Mouse (Mus musculus) layer of hippocampus, adult 9-10 months (tissue): ENCODE data around the gene Timeless.
"Not testable (repeated sequence)": the region's sequence is repeated elsewhere in the genome, so short reads cannot be mapped to it uniquely, and the experiment has no call there.

Source experiments
- DNase-seq: peaks from one replicate; pipeline ENCODE4 v3.0.0; 2022; ENCODE audit warnings: low spot score

Timeless gene

GRCm38 (mm10) chr10:128256328-128256727, 24.5 kb downstream of the Timeless start:
- DNase-seq, result no peak

DNA sequence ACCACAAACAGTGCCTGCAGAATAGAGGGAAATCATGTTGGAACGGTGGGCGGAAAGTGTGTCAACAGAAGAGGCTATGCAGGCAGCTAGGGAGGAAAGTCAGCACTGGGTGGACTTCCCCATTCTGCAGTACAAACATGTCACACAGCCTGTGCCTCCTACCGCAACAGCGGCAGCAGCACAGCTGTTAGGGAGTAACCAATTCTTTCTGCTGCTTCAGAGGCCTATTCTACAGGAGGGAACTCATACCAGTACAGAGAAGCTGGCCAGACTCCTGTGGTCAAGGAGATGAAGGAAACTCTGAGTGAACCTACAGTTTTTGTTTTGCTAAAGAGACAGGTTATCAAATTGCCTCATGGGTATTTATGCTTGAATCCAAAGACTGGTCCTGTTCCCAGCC, 27.1 kb downstream of the Timeless start:
- no peak for DNase-seq

- no peak for DNase-seq
Observed at GRCm38 (mm10) chr10:128259946-128260345, 28.1 kb downstream of the Timeless start.

DNA sequence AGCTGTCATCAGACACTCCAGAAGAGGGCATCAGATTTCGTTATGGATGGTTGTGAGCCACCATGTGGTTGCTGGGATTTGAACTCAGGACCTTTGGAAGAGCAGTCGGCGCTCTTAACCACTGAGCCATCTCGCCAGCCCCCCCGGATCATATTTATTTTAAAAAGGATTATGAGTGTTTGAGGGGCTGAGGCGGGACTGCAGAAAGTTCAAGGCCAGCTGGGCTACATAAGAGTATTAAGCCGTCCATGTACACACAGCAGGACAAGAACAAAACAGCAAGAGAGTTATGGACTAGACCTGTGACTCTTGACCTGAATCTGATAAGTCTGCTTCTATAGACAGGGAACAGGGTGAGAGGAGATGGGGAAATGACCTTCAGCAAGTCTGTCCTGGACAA, 28.5 kb downstream of the Timeless start:
- DNase-seq, result not testable (repeated sequence)

GRCm38 (mm10) chr10:128262300-128262699, 30.4 kb downstream of the Timeless start:
- DNase-seq, result no peak

- DNase-seq, result no peak
Observed at GRCm38 (mm10) chr10:128263393-128264310, 31.8 kb downstream of the Timeless start.

- no peak for DNase-seq
Observed at GRCm38 (mm10) chr10:128268371-128268770, 36.5 kb downstream of the Timeless start, which contains the start of gene Apof. Apof (plus strand) TSS chr10:128268671.

DNA sequence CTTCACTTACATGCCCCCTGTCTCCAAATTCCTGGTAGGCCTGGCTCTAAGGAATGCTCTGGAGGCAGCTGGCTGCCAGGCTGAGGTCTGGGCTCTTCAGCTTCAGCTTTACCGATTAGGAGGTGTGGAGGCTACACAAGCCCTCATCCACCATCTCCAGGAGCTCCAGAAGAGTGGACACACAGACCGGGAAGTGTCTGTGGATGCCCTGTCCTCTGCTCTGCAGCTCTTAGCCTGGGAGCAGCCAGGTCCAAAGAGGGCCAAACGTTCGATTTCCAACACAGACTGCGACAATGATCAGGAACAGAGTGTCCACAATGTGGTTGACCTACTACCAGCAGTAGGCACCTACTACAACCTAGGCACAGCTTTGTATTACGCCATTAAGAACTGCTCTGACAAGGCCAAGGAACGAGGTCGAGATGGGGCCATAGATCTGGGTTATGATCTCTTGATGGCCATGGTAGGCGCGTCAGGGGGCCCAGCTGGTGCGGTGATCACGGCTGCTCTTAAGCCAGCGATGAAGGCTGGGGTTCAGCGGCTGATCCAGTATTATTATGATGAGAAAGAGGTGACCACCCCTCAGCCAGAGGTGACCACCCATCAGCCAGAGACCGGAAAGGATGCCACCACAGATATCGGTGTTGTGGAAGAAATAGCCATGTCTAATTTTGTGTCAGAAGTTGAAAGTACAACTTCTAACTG, 37.5 kb downstream of the Timeless start:
- no peak for DNase-seq

- DNase-seq, result peak; percentile 91
Observed at GRCm38 (mm10) chr10:128270287-128270841, 38.5 kb downstream of the Timeless start, which contains the start of gene Stat2. Stat2 (plus strand) TSS chr10:128270559.

GRCm38 (mm10) chr10:128270866-128271265, 39.0 kb downstream of the Timeless start:
- no peak for DNase-seq

GRCm38 (mm10) chr10:128271883-128272282, 40.0 kb downstream of the Timeless start:
- DNase-seq, result no peak

DNA sequence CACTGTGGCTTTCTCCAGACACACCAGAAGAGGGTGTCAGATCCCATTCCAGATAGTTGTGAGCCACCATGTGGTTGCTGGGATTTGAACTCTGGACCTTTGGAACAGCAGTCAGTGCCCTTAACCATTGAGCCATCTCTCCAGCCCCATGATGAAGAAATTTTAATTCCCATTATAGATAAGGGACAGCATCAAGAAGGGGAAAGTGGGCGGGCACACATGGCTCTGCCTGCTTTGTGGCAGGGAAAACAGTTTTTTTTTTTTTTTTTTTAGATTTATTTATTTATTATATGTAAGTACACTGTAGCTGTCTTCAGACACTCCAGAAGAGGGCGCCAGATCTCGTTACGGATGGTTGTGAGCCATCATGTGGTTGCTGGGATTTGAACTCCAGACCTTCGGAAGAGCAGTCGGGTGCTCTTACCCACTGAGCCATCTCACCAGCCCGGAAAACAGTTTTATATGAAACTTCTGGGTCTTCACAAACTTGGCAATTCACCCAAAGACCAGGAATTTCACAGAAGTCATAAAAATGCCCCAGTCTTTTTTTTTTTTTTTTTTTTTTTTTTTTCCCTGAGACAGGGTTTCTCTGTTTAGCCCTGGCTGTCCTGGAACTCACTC, 41.1 kb downstream of the Timeless start:
- not testable (repeated sequence) for DNase-seq

- DNase-seq, result not testable (repeated sequence)
Observed at GRCm38 (mm10) chr10:128275374-128275773, 43.5 kb downstream of the Timeless start.

DNA sequence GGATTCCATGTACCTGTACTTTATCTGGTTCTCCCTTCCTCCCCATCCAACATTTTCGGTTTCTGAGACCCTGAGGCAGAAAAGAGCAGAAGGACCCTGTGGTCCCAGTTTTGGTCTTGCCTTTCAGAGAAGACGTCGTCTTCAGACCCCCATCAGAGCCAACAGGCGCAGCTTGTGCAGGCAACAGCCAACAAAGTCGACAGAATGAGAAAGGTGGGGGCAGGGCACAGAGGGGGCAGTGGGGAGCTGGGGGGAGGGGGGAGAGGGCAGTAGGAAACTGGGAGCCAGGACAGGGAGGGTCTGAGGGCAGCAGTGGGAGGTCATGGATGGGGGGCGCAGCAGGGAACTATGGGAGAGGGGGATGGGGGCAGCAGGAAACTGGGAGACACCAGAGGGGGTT, 46.3 kb downstream of the Timeless start:
- no peak for DNase-seq

DNA sequence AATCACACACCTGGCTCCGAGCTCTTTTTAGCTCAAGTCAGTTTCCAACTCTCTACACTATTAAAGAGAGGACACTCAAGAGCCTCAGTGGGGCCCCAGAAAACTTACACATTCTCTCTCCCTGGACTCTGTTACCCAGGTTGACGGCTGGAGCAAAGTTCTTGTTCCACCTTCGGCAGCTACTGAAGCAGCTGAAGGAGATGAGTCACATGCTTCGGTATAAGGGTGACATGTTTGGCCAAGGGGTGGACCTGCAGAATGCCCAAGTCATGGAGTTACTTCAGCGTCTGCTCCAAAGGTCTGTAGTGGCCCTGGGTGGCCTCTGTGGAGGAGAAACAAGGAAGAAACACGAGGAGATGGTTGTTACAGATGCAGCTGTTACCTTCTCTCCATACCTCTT, 49.1 kb downstream of the Timeless start:
- DNase-seq, result no peak

DNA sequence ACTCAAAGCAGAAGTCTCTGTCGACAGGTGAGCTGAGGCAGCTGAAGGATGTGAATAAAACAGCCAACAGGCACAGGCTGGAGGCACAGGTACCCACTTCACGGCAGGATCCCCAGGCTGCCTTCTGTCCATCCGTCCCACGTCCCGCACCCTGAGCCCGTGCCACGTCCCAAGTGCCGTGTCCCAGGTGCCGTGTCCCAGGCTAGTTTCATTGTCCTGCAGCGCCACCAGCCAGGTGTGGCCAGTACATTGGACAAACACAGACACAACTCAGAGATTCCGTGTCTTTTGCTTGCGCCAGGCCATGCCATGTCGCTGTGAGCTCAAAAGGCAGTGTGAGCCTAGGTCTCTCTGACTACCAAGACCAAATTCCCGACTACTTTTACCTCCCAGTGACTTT, 49.8 kb downstream of the Timeless start:
- no peak for DNase-seq

GRCm38 (mm10) chr10:128282886-128283450, 51.1 kb downstream of the Timeless start:
- no peak for DNase-seq

- no peak for DNase-seq
Observed at GRCm38 (mm10) chr10:128283604-128284579, 52.0 kb downstream of the Timeless start.

- not testable (repeated sequence) for DNase-seq
Observed at GRCm38 (mm10) chr10:128290594-128290993, 58.7 kb downstream of the Timeless start.

GRCm38 (mm10) chr10:128296370-128297090, 64.7 kb downstream of the Timeless start:
- no peak for DNase-seq
